Mouse (Mus musculus): ENCODE results near the gene Scgb2b2. TPM values are rescaled to one million over a fixed set of nuclear protein-coding genes. Genes with fewer than 3 reads are reported as not detected.

Gene Scgb2b2
- not detected in 2 replicates for total RNA-seq (2021)
- long read RNA-seq, experiment 1 = 0 reads
- long read RNA-seq, experiment 2 = 0 reads

DNA sequence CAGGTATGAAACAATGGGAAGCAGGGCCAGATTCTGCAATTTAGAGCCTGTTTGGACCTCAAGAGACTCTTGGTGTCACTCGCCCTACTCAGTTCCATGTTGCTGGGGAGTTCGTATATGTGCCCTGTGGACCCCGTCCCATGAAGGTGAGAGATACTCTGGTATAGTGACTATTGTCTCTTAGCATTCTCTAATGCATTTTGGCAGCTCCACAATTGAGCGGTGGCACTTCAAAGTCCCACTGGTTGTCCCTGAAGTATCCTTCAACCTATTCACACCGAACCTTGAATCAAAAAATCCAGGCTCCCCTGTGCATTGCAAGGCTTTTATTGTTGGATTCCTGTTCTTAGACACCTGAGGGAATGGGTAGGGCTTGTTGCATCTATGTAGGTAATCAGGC is at the start of gene Scgb2b2:
Scgb2b2 (plus strand) TSS at position 301 of the 400 bp plus-strand sequence.
- no peak for DNase-seq

DNA sequence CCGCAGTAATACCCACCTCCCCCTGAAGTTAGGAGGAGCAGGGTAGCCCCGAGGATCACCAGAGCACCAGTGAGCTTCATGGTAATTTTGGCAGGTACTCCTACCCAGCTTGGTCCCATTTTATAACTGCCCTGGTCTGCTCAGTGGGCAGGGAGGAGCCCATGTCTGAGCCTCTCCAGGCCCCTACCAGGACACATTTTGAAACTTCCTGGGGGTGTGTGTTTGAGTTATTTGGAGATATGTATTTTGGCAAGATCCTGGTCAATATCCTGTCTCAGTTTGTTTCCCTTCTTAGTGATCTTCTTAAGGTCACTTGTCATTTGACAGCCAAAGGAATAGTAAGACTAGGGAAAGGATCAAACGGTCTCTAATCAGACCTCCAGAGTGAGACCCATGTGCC is 1.4 kb downstream of the Scgb2b2 start, which contains the start of gene Scgb1b2:
Scgb1b2 (minus strand) TSS at position 101 of the 400 bp plus-strand sequence.
- DNase-seq = no peak

Other genes starting within 250 kb of the Scgb2b2 start
- 32.7 and 63.0 TPM in 2 replicates for gene Fxyd5, start 248.0 kb upstream of the Scgb2b2 start, total RNA-seq (2021)
- 3.6 and 10.7 TPM in 2 replicates for gene Fxyd7, start 239.0 kb upstream of the Scgb2b2 start, total RNA-seq (2021)
- gene Fxyd1, start 233.3 kb upstream of the Scgb2b2 start, total RNA-seq (2021) = 340 and 374 TPM in 2 replicates
- 5.6 TPM in 2 replicates for gene Lgi4, start 231.2 kb upstream of the Scgb2b2 start, total RNA-seq (2021)
- 2.9 and 5.6 TPM in 2 replicates for gene Fxyd3, start 213.8 kb upstream of the Scgb2b2 start, total RNA-seq (2021)
- gene Hpn, start 175.2 kb upstream of the Scgb2b2 start, total RNA-seq (2021) = 3.8 and 41.6 TPM in 2 replicates
- gene Scn1b, start 163.5 kb upstream of the Scgb2b2 start, total RNA-seq (2021) = 8.6 and 11.8 TPM in 2 replicates
- 45.9 and 72.5 TPM in 2 replicates for gene Gramd1a, start 134.6 kb upstream of the Scgb2b2 start, total RNA-seq (2021)
- not detected in 2 replicates for gene Scgb1b2, start 1.3 kb downstream of the Scgb2b2 start, total RNA-seq (2021)
- not detected in 2 replicates for gene Scgb2b3, start 71.6 kb downstream of the Scgb2b2 start, total RNA-seq (2021)
- not detected in 2 replicates for gene Scgb1b3, start 85.1 kb downstream of the Scgb2b2 start, total RNA-seq (2021)

Data from adrenal gland, postnatal 14 days (tissue).